In genomic region chr11:117434056-117434455, GRCm38 (mm10) we compare ENCODE assay signal across 17 mouse cellular contexts. TPM values are rescaled to one million over a fixed set of nuclear protein-coding genes. Genes with fewer than 3 reads are reported as not detected.
DNase-seq lines count a peak whose midpoint lies in the region; ATAC-seq and TF ChIP-seq lines count a peak whose summit lies in the region.
"Had no signal": no experiment of that assay in that cellular context is flagged by ENCODE, and none has a peak within 500 bp of the region (broad histone marks: within the 10 kb centered on the region; RNA-seq: fewer than 3 reads in every experiment).

No protein-coding gene starts in this region.

- H3K27me3 ChIP-seq in midbrain, embryonic 11.5 days (ENCODE audit: control insufficient read depth, insufficient read depth, low read length), result no peaks in the 10 kb centered on the region; the same call in 1 of the 2 replicates
- H3K27me3 ChIP-seq in midbrain, embryonic 10.5 days (ENCODE audit: low read depth, poor library complexity, severe bottlenecking), result peaks cover 55% of the 10 kb centered on the region
- no peaks in the 10 kb centered on the region for H3K27me3 ChIP-seq in ES-Bruce4 (ENCODE audit: control insufficient read depth, insufficient read depth, low read length, poor library complexity, severe bottlenecking)
- H3K27me3 ChIP-seq in hindbrain, embryonic 14.5 days (ENCODE audit: control insufficient read depth, insufficient read depth, low read length), result no peaks in the 10 kb centered on the region
- H3K27me3 ChIP-seq: Patski had no signal

- peaks cover 32% of the 10 kb centered on the region for H3K4me1 ChIP-seq in midbrain, embryonic 11.5 days (ENCODE audit: control insufficient read depth, insufficient read depth, low read length)
- peaks cover 49% of the 10 kb centered on the region for H3K4me1 ChIP-seq in midbrain, embryonic 10.5 days
- peaks cover 12% of the 10 kb centered on the region for H3K4me1 ChIP-seq in ES-Bruce4 (ENCODE audit: control insufficient read depth, insufficient read depth, low read length)
- H3K4me1 ChIP-seq in hindbrain, embryonic 14.5 days (replicated peaks; ENCODE audit: control insufficient read depth, insufficient read depth, low read length), result peaks cover 49% of the 10 kb centered on the region

- no peak for TF ChIP-seq POLR2A in ES-Bruce4 (IDR thresholded peaks at IDR 0.05; ENCODE audit: insufficient read depth, low read length)

- no peak overlapping the region for H3K27ac ChIP-seq in midbrain, embryonic 11.5 days (ENCODE audit: low read depth, low read length)
- H3K27ac ChIP-seq in midbrain, embryonic 10.5 days (replicated peaks), result no peak overlapping the region
- no peak overlapping the region for H3K27ac ChIP-seq in ES-Bruce4 (ENCODE audit: insufficient read depth, low read length)
- no peak overlapping the region for H3K27ac ChIP-seq in hindbrain, embryonic 14.5 days
- H3K27ac ChIP-seq: embryonic facial prominence, embryonic 10.5 days; heart, embryonic 10.5 days had no signal

- no peak for TF ChIP-seq EP300 in ES-Bruce4 (IDR thresholded peaks at IDR 0.05; ENCODE audit: insufficient read depth, low read depth, low read length)

- no peak for ATAC-seq in midbrain, embryonic 11.5 days (ENCODE audit: low FRiP score)
- no peak for ATAC-seq in hindbrain, embryonic 14.5 days (ENCODE audit: low FRiP score)
- ATAC-seq: forebrain, embryonic 14.5 days; inflammation-experienced regulatory T-cells, adult 6 months; Patski had no signal

- no peaks in the 10 kb centered on the region for H3K36me3 ChIP-seq in midbrain, embryonic 11.5 days (ENCODE audit: control insufficient read depth, insufficient read depth, low read length)
- H3K36me3 ChIP-seq in midbrain, embryonic 10.5 days, result no peaks in the 10 kb centered on the region
- H3K36me3 ChIP-seq in ES-Bruce4 (ENCODE audit: control insufficient read depth, insufficient read depth, low read length, poor library complexity, severe bottlenecking), result no peaks in the 10 kb centered on the region
- H3K36me3 ChIP-seq in hindbrain, embryonic 14.5 days (replicated peaks; ENCODE audit: control insufficient read depth, insufficient read depth), result no peaks in the 10 kb centered on the region
- H3K36me3 ChIP-seq: embryonic facial prominence, embryonic 10.5 days; heart, embryonic 10.5 days had no signal

- H3K4me3 ChIP-seq in midbrain, embryonic 11.5 days (ENCODE audit: low read depth, low read length), result no peak overlapping the region
- H3K4me3 ChIP-seq in midbrain, embryonic 10.5 days, result no peak overlapping the region
- H3K4me3 ChIP-seq in ES-Bruce4 (ENCODE audit: low read depth, low read length), result no peak overlapping the region
- no peak overlapping the region for H3K4me3 ChIP-seq in hindbrain, embryonic 14.5 days (replicated peaks; ENCODE audit: low read length)
- H3K4me3 ChIP-seq: embryonic facial prominence, embryonic 10.5 days; heart, embryonic 10.5 days had no signal

- H3K9ac ChIP-seq in midbrain, embryonic 11.5 days (ENCODE audit: low read length), result no peak overlapping the region
- H3K9ac ChIP-seq in ES-Bruce4 (ENCODE audit: low read depth, poor library complexity, severe bottlenecking), result no peak overlapping the region
- H3K9ac ChIP-seq in hindbrain, embryonic 14.5 days, result no peak overlapping the region

- TF ChIP-seq CTCF in ES-Bruce4 (IDR thresholded peaks at IDR 0.05; ENCODE audit: low read depth, low read length), result peak; percentile 74

- DNase-seq in heart, postnatal 4 days, result peak; percentile 38
- no peak for DNase-seq in heart, adult 18-20 months
- DNase-seq in midbrain, embryonic 11.5 days (ENCODE audit: low spot score, missing footprints), result peak; percentile 71
- DNase-seq in midbrain, embryonic 10.5 days (ENCODE audit: low spot score), result no peak
- DNase-seq in induced T-regulatory cell, adult 2 months (ENCODE audit: low read depth), result peak; percentile 35
- DNase-seq in ovary, adult 18-20 months (ENCODE audit: low spot score), result no peak
- no peak for DNase-seq in hindbrain, embryonic 14.5 days (ENCODE audit: low spot score)
- DNase-seq: layer of hippocampus, postnatal 36 days had no signal

- no peak overlapping the region for H3K4me2 ChIP-seq in midbrain, embryonic 11.5 days
- H3K4me2 ChIP-seq in hindbrain, embryonic 14.5 days (replicated peaks), result no peak overlapping the region

- no peaks in the 10 kb centered on the region for H3K9me3 ChIP-seq in midbrain, embryonic 11.5 days (ENCODE audit: control insufficient read depth, low read length)
- H3K9me3 ChIP-seq in midbrain, embryonic 10.5 days (replicated peaks), result peaks cover 11% of the 10 kb centered on the region; the same call in 1 of the 2 replicates
- H3K9me3 ChIP-seq in ES-Bruce4 (replicated peaks; ENCODE audit: control insufficient read depth, insufficient read depth, low read length, poor library complexity, severe bottlenecking), result no peaks in the 10 kb centered on the region
- 0 out of 2 replicates have a peak, but pooled peaks cover 3% of the 10 kb centered on the region for H3K9me3 ChIP-seq in hindbrain, embryonic 14.5 days (ENCODE audit: control insufficient read depth, low read length)
- H3K9me3 ChIP-seq: heart, embryonic 10.5 days had no signal

RNA-seq across cellular contexts. Expression of gene Gm11733, which starts 50.1 kb away (rescaled TPM):
- not detected for total RNA-seq in heart, postnatal 4 days (2021)
- total RNA-seq in heart, adult 18-20 months (2021), result not detected
- 0.25 TPM in 1 of 2 replicates, not detected in the other for polyA plus RNA-seq in midbrain, embryonic 11.5 days (2014; fragmentation: Nextera tagmentation; extraction: Ambion mirVana)
- polyA plus RNA-seq in midbrain, embryonic 10.5 days (2016; fragmentation: Nextera tagmentation; extraction: Ambion mirVana), result 0.06 TPM in 1 of 2 replicates, not detected in the other
- not detected in 2 replicates for polyA plus RNA-seq in ES-Bruce4 (2011; ENCODE audit: insufficient read depth, insufficient read length, low read depth, missing spikeins)
- polyA plus RNA-seq in hindbrain, embryonic 14.5 days (2014; fragmentation: Nextera tagmentation; extraction: Ambion mirVana), result not detected in 2 replicates
- polyA plus RNA-seq: heart, embryonic 10.5 days; inflammation-experienced regulatory T-cells, adult 6 months; lung, embryonic 16.5 days; neural tube, embryonic 11.5 days; thymus, postnatal 0 days had no signal

Comparison
In these comparisons a context has a peak if more than half of its experiments do, and no peak if none do; other contexts are left out.
1. DNase-seq: peak in heart, postnatal 4 days (single experiment), midbrain, embryonic 11.5 days (single experiment) and induced T-regulatory cell, adult 2 months (single experiment); none in heart, adult 18-20 months (0 of 2), midbrain, embryonic 10.5 days (single experiment), ovary, adult 18-20 months (single experiment) and hindbrain, embryonic 14.5 days (single experiment).